In genomic region chr1:40132721-40133120, GRCm38 (mm10) we compare ENCODE assay signal across 21 mouse cellular contexts. TPM values are rescaled to one million over a fixed set of nuclear protein-coding genes. Genes with fewer than 3 reads are reported as not detected.
"Had no signal": no experiment of that assay in that cellular context is flagged by ENCODE, and none has a peak within 500 bp of the region (broad histone marks: within the 10 kb centered on the region; RNA-seq: fewer than 3 reads in every experiment).

No protein-coding gene starts in this region.

- H3K9me3 ChIP-seq: liver, embryonic 13.5 days; megakaryocyte, embryonic 14.5 days; midbrain, embryonic 10.5 days; midbrain, embryonic 15.5 days; neural tube, embryonic 12.5 days; neural tube, embryonic 15.5 days; stomach, embryonic 15.5 days had no signal

- H3K27ac ChIP-seq: layer of hippocampus, adult 2 months; left cerebral cortex, adult 2 months; liver, embryonic 13.5 days; macrophage; midbrain, embryonic 10.5 days; midbrain, embryonic 15.5 days; neural tube, embryonic 12.5 days; neural tube, embryonic 15.5 days; stomach, embryonic 15.5 days had no signal

- H3K4me2 ChIP-seq: liver, embryonic 13.5 days; lung, embryonic 14.5 days; midbrain, embryonic 15.5 days; neural tube, embryonic 12.5 days; neural tube, embryonic 15.5 days; stomach, embryonic 15.5 days had no signal

- H3K36me3 ChIP-seq: liver, embryonic 13.5 days; midbrain, embryonic 10.5 days; midbrain, embryonic 15.5 days; neural tube, embryonic 12.5 days; neural tube, embryonic 15.5 days; stomach, embryonic 15.5 days had no signal

- DNase-seq: kidney, adult 18-20 months; kidney, adult 9 months; kidney, postnatal 25 days; layer of hippocampus, adult 9-11 months; liver, embryonic 13.5 days; lung, embryonic 14.5 days; right cerebral cortex, adult 18-20 months; right cerebral cortex, postnatal 14 days; right cerebral cortex, postnatal 4 days; thymus, postnatal 36 days had no signal

- ATAC-seq: lung, postnatal 0 days; midbrain, embryonic 15.5 days had no signal

- H3K4me3 ChIP-seq: layer of hippocampus, adult 2 months; left cerebral cortex, adult 2 months; liver, embryonic 13.5 days; megakaryocyte, embryonic 14.5 days; midbrain, embryonic 10.5 days; midbrain, embryonic 15.5 days; neural tube, embryonic 12.5 days; neural tube, embryonic 15.5 days; stomach, embryonic 15.5 days had no signal

- H3K4me1 ChIP-seq: liver, embryonic 13.5 days; megakaryocyte, embryonic 14.5 days; midbrain, embryonic 10.5 days; midbrain, embryonic 15.5 days; neural tube, embryonic 12.5 days; neural tube, embryonic 15.5 days; stomach, embryonic 15.5 days had no signal

- H3K27me3 ChIP-seq: liver, embryonic 13.5 days; megakaryocyte, embryonic 14.5 days; midbrain, embryonic 15.5 days; neural tube, embryonic 12.5 days; neural tube, embryonic 15.5 days; stomach, embryonic 15.5 days had no signal

- H3K9ac ChIP-seq: liver, embryonic 13.5 days; lung, embryonic 14.5 days; midbrain, embryonic 15.5 days; neural tube, embryonic 12.5 days; neural tube, embryonic 15.5 days; stomach, embryonic 15.5 days had no signal

RNA-seq across cellular contexts. Expression of gene Il1r2, which starts 58.8 kb away (rescaled TPM):
- total RNA-seq: layer of hippocampus, adult 2 months; left cerebral cortex, adult 2 months; left cerebral cortex, postnatal 36 days had no signal
